Mouse (Mus musculus) olfactory bulb, adult 2 months (tissue): ENCODE results near the gene Gm10638.

ENCODE experiments used
- CTCF ChIP-seq: fragments of 200-500 bp; IDR thresholded peaks from 2 replicates; pipeline ENCODE4 v1.5.1; 2012; ENCODE audit warnings: low read depth, mild to moderate bottlenecking, low read length, moderate library complexity; ENCODE audit not compliant: insufficient read depth
- POLR2A ChIP-seq: fragments of 200-500 bp; IDR thresholded peaks from 2 replicates; pipeline ENCODE4 v1.6.1; 2012; ENCODE audit warnings: mild to moderate bottlenecking, low read depth, low read length, moderate library complexity; ENCODE audit not compliant: insufficient read depth

DNA sequence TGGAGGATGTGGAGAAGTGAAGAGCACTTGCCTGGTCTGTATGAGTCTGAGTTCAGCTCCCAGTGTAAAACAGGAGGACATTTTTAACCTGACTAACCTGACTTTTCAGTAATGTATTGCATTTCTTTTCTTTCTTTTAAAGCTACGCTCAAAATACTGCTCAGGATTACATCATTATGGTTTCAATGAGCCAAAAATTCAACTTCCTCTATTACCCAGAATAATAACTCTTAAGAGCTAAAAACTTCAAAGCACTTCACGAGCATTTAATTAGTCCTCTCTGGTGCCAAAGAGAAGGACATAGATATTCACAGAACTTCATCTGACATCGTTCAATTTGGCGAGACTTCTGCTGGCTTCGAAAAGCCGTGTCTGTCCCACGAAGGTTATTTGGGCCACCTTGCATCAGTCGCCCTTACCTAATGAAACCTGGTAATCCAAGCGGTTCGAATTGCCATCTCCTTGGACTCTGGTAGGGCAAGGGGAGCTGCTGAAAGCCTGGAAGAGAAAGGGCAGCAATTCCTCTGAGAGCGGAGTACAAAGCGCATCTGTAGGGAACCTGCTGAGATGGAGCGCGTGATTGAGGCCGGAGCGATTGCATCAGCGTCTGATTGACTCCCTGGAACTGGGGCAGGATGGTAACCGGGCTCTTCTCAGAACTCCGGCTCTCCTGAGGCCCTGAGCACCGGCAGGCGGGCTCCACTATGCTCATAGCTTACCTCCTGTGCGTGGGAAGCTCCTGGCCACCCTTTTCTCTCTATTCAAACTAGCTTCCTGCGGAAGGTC is 11.6 kb downstream of the Gm10638 start:
- TF ChIP-seq POLR2A (no peak), CTCF (no peak)
